Mouse (Mus musculus) embryo, embryonic 11 days (tissue): Measurements from ENCODE around the gene Cobl.

Experiments
- DNase-seq: peaks from one replicate; pipeline ENCODE4 v3.0.0-alpha.2; 2015

Cobl gene

GRCm38 (mm10) chr11:12464181-12465162 is at the start of gene Cobl:
Gene Cobl, minus strand, starts transcription at chr11:12464960.
- peak; percentile 66 for DNase-seq

- DNase-seq: peak; percentile 54
Observed at GRCm38 (mm10) chr11:12513796-12514195, 49.0 kb upstream of the Cobl start.

GRCm38 (mm10) chr11:12506371-12506890 is 41.7 kb upstream of the Cobl start:
- no peak for DNase-seq

GRCm38 (mm10) chr11:12503756-12504155 is 39.0 kb upstream of the Cobl start:
- DNase-seq: no peak

GRCm38 (mm10) chr11:12501721-12502120 is 37.0 kb upstream of the Cobl start:
- no peak for DNase-seq

GRCm38 (mm10) chr11:12493791-12494190 is 29.0 kb upstream of the Cobl start:
- DNase-seq: no peak

- no peak for DNase-seq
Observed at GRCm38 (mm10) chr11:12479856-12480403, 15.2 kb upstream of the Cobl start.

GRCm38 (mm10) chr11:12474299-12474935 is 9.7 kb upstream of the Cobl start:
- DNase-seq: no peak

- no peak for DNase-seq
Observed at GRCm38 (mm10) chr11:12473625-12474298, 9.0 kb upstream of the Cobl start.

GRCm38 (mm10) chr11:12469638-12470037 is 4.9 kb upstream of the Cobl start:
- DNase-seq: no peak

- DNase-seq: no peak
Observed at GRCm38 (mm10) chr11:12468661-12469060, 3.9 kb upstream of the Cobl start.

GRCm38 (mm10) chr11:12467836-12468235 is 3.1 kb upstream of the Cobl start:
- no peak for DNase-seq

- no peak for DNase-seq
Observed at GRCm38 (mm10) chr11:12467217-12467616, 2.5 kb upstream of the Cobl start.

- DNase-seq: no peak
Observed at GRCm38 (mm10) chr11:12466606-12467005, 1.8 kb upstream of the Cobl start.

GRCm38 (mm10) chr11:12465229-12465628 is 469 bp upstream of the Cobl start:
- no peak for DNase-seq

GRCm38 (mm10) chr11:12463615-12464170 is 1.1 kb downstream of the Cobl start:
- DNase-seq: no peak

GRCm38 (mm10) chr11:12459781-12460581 is 4.8 kb downstream of the Cobl start:
- DNase-seq: no peak

GRCm38 (mm10) chr11:12458814-12459213 is 5.9 kb downstream of the Cobl start:
- DNase-seq: no peak

GRCm38 (mm10) chr11:12458392-12458791 is 6.4 kb downstream of the Cobl start:
- DNase-seq: no peak

GRCm38 (mm10) chr11:12448101-12448500 is 16.7 kb downstream of the Cobl start:
- DNase-seq: no peak

GRCm38 (mm10) chr11:12445222-12445621 is 19.5 kb downstream of the Cobl start:
- no peak for DNase-seq

GRCm38 (mm10) chr11:12444215-12444614 is 20.5 kb downstream of the Cobl start:
- no peak for DNase-seq
